Mouse (Mus musculus) frontal cortex, adult 2 months (tissue): ENCODE measurements around the gene Krt6a. TPM values are rescaled to one million over a fixed set of nuclear protein-coding genes. Genes with fewer than 3 reads are reported as not detected.
"Not testable (repeated sequence)": the region's sequence is repeated elsewhere in the genome, so short reads cannot be mapped to it uniquely, and the experiment has no call there.

Source experiments
- DNase-seq, 2 experiments: peaks; one replicate each; pipeline ENCODE4 v3.0.0; 2022; ENCODE audit warnings: low spot score in 1 of 2; ENCODE audit errors: extremely low spot score in 1 of 2
- polyA plus RNA-seq: library from polyadenylated mRNA; depleted of rRNA; stranded (reverse); fragments of >200 nt; gene quantifications from 2 replicates; pipeline ENCODE4 v1.2.3, GENCODE M21; 2012; rRNA removed

Gene Krt6a
- not detected in 2 replicates for polyA plus RNA-seq

GRCm38 (mm10) chr15:101694207-101694606 lies at the start of gene Krt6a:
TSS of gene Krt6a (minus strand) at chr15:101694307.
- no peak for DNase-seq

GRCm38 (mm10) chr15:101742711-101743110 lies 48.6 kb upstream of the Krt6a start, which contains the start of gene Krt71:
TSS of gene Krt71 (minus strand) at chr15:101743109.
- DNase-seq = no peak

GRCm38 (mm10) chr15:101737786-101738185 lies 43.7 kb upstream of the Krt6a start:
- DNase-seq = no peak

GRCm38 (mm10) chr15:101730653-101731052 lies 36.5 kb upstream of the Krt6a start:
- DNase-seq = no peak

GRCm38 (mm10) chr15:101724686-101725085 lies 30.6 kb upstream of the Krt6a start:
- DNase-seq = no peak

GRCm38 (mm10) chr15:101715831-101716230 lies 21.7 kb upstream of the Krt6a start:
- no peak for DNase-seq

- no peak for DNase-seq
Observed at GRCm38 (mm10) chr15:101714356-101714755, 20.2 kb upstream of the Krt6a start.

GRCm38 (mm10) chr15:101713731-101714130 lies 19.6 kb upstream of the Krt6a start:
- no peak for DNase-seq

- DNase-seq = no peak
Observed at GRCm38 (mm10) chr15:101712720-101713119, 18.6 kb upstream of the Krt6a start, which contains the start of gene Krt5. TSS of gene Krt5 (minus strand) at chr15:101712898.

GRCm38 (mm10) chr15:101708683-101709082 lies 14.6 kb upstream of the Krt6a start:
- no peak for DNase-seq

- no peak for DNase-seq
Observed at GRCm38 (mm10) chr15:101707454-101707853, 13.3 kb upstream of the Krt6a start.

GRCm38 (mm10) chr15:101704066-101704465 lies 10.0 kb upstream of the Krt6a start:
- peak in 1 of 2 experiments; percentile 9 for DNase-seq

GRCm38 (mm10) chr15:101702380-101702779 lies 8.3 kb upstream of the Krt6a start:
- no peak for DNase-seq

GRCm38 (mm10) chr15:101699866-101700265 lies 5.8 kb upstream of the Krt6a start:
- DNase-seq = no peak

- DNase-seq = no peak
Observed at GRCm38 (mm10) chr15:101699192-101699591, 5.1 kb upstream of the Krt6a start.

GRCm38 (mm10) chr15:101697326-101698188 lies 3.5 kb upstream of the Krt6a start:
- no peak for DNase-seq

GRCm38 (mm10) chr15:101690460-101690859 lies 3.6 kb downstream of the Krt6a start:
- not testable (repeated sequence) for DNase-seq

GRCm38 (mm10) chr15:101688161-101688560 lies 5.9 kb downstream of the Krt6a start:
- DNase-seq = no peak

- no peak for DNase-seq
Observed at GRCm38 (mm10) chr15:101680187-101680586, 13.9 kb downstream of the Krt6a start, which contains the start of gene Krt6b. TSS of gene Krt6b (minus strand) at chr15:101680287.

- no peak for DNase-seq
Observed at GRCm38 (mm10) chr15:101675978-101676377, 18.1 kb downstream of the Krt6a start.

GRCm38 (mm10) chr15:101652736-101653265 lies 41.3 kb downstream of the Krt6a start:
- no peak for DNase-seq

- no peak for DNase-seq
Observed at GRCm38 (mm10) chr15:101647280-101647679, 46.8 kb downstream of the Krt6a start, which contains the start of gene Gm5478. TSS of gene Gm5478 (minus strand) at chr15:101647380.
